Mouse (Mus musculus): ENCODE measurements at regions not wholly inside any gene's neighbourhood (a gene's known extent, or its start where the extent isn't known, plus 50 kb on each side); places are given as distances from the start of the nearest gene placed in this dataset.

DNA sequence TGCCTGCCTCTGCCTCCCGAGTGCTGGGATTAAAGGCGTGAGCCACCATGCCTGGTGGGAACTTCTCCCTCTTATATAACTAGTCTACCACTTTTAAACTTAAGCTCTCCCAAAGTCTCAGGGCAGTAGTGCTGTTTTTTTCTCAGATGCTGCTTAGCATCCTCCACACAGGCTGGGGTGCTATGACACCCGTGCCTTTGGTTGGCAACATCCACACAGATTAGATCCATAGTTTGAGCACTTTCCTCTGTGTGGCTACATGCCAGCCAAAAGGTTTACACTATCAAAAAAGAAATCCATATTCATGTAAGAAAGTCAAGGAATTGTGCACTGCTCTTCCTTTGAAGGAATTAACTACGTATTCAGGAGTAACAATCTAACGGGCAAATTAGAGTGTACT, 72.1 kb upstream of the Cnr1 start:
- no peak for TF ChIP-seq CTCF (IDR thresholded peaks at IDR 0.05; ENCODE audit: extremely low read depth, insufficient read length, insufficient replicate concordance, low read depth, low read length)
- TF ChIP-seq POLR2A (IDR thresholded peaks at IDR 0.05; ENCODE audit: low read depth, low read length), result no peak

Measured in small intestine, adult 2 months (tissue).